Mouse (Mus musculus) thymus, postnatal 14 days (tissue): ENCODE results near the gene Tacstd2.
"Not testable (repeated sequence)": the region's sequence is repeated elsewhere in the genome, so short reads cannot be mapped to it uniquely, and the experiment has no call there.

Experiments used
- DNase-seq: peaks from one replicate; pipeline ENCODE4 v3.0.0; 2021

Gene Tacstd2

DNA sequence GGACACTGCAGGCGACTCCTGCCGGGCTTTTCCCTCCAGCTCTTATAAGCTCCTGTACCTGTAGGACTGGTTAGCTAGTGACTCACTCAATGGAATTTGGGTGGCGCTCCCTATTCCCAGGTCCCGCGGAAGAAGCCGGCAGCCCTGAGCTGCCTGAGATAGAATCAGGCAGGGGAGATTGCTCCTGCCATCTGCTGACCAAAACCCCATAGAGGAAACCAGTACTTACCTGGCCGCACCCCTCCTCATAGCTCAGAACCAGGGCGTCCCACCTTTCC, at the start of gene Tacstd2:
Gene Tacstd2, minus strand, starts transcription at position 20 of the 278 bp plus-strand sequence.
- DNase-seq = no peak

DNA sequence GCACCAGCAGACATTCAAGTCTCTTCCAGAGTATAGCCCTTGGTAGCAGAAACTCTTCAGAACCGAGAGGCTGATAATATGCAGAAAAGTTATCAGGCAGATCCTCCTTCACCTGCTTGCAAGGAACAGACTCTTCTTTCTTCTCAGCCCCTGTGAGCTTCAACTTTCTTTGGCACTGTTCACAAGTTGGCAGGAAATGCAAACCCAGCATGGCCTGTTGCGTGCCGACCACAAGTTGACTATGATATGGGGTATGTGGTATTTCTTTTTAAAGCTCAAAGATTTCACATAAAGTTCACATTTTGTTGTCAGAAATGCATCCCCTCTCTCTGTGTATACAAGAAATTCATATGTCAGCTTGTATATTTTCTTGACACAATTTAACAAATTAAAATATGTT, 30.7 kb upstream of the Tacstd2 start:
- peak; percentile 8 for DNase-seq

DNA sequence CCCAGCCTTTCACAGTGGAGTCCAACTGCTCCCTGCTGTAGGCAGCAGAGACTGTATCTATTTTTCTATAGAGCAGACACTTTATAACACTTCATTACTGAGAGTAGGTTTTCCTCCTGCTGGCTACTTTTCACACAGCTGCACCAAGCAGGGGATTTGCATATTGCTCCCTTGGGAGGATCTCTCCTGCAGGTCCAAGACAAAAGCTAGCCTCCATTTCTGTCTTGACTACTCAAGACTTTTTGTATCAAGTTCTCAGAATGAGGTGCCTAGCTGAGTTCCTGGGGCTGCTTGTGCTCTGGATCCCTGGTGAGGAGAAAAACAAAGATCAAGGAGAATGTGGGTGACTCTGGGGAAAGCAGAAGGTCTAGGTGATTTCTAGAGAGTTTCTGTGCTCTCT, 19.8 kb upstream of the Tacstd2 start:
- DNase-seq = no peak

DNA sequence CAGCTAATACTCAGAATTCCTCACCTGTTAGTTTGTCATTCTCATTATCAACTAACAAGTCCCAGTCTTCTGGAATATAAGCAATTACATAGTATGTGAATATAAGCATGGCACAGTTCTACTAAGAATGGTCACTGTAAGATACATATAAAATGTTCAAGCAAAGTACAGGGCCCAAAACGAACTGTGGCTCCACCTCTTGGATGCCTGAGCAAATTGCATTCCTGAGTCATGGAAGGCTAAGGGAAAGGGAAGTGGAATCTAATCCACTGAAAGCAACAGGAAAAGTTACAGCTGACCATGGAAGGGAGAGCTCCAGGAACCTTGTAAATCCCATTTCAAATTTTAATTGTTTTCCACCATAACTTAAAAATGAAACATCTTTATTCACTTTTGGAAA, 14.0 kb upstream of the Tacstd2 start:
- DNase-seq = peak; percentile 7

DNA sequence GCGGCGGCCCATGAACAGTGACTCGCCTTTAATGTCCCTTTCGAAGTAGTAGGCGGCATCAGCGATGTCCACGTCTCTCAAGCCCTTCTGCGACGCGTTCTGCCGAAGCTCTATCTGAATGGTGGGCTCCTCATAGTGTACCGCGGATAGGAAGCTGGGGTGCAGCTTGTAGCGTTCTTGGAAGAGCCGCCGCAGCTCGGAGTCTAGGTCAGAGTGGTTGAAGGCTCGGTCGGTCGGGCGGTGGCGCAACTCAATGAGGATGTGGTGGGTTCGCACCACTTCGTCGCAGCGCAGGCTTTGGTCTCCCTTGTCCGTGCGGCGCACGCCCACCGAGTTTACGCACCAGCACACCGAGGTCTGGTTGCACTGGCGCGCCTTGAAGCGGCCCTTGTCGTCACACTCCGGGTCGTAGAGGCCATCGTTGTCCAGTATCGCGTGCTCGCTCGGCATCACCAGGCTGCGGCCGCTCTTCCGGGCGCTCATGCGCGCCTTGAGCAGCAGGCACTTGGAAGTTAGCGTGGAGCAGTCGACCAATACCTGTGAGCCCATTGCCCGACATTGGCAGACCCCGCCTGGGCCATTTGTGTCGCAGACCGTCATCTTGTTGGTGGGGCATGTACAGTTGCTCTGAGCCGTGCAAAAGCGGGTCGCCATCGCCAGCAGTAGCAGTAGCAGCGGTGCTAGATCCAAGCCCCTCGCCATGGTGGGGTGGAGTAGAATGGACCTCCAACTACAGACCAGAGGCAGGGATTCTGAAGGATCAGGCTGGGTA, 405 bp downstream of the Tacstd2 start:
- peak; percentile 30 for DNase-seq

DNA sequence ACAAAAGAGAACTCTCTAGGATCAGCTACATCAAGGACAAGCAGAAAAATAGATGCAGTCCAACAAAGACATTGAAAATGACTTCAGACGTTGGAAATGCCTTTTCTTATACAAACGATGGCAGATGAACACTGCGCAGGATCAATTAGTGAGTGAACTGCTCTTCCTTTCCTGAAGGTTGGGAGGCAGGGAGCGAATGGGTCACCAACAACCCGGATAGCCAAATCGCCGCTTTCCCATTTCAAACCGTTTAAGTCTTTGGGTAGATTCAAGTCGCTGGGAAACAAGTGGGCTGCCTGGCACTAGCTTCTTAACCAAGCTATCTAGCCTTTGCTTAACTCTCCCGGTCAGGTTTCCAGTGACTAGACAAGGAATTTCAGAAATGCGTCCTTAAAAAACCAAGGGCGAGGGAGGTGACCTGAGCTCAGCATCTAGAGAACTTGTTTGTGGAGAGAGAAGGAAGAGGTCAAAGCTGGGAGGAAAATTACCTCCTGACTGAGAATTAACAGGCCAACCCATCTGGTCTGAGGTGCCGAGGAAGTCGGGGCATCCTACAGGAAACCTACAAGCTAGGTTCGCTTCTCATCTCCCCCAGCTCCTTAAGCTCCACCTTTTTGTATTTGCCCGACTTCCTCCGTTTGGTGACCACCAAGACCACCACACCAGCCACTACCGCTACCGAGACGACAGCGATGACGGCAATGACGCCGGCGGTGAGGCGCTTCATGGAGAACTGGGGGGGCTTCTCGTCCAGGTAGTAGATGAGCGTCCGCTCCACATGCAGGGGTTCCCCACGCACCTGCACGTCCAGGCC, 1.2 kb downstream of the Tacstd2 start:
- DNase-seq = no peak

DNA sequence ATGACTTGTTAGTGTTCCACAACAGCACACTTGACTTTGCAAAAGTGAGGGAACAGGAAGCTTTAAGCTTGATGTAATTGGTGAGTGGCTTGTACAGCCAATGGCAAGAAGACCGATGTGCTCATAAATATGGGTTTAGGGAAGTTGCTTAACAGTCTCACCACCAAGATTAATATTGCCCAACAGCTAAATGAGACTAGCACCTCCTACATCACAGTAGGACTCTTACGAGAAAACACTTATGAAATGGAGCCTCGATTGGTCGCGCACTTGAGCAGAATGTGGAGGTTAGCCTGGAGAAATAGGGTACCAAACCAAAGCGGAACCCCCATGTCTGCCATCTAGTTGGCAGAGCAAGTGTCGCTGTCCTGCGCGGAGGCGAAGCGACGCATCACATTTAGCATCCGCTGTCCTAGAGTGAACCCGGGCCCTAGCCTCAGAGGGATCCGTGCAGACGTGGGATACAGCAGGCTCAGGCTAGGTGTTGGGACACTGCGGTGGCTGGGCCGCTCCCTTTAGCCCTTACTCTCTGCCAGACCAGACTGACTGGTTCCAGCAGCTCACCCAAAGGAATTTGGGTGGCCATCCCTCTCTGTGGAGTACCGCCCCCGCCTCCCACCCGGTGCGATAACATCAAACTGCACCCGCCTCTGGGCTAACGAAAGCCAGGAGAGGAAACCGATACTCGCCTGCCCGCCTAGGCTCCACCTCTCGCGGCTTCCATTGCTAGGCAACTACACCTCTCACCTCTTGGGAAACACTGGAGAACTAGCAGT, 2.7 kb downstream of the Tacstd2 start:
- peak; percentile 47 for DNase-seq

DNA sequence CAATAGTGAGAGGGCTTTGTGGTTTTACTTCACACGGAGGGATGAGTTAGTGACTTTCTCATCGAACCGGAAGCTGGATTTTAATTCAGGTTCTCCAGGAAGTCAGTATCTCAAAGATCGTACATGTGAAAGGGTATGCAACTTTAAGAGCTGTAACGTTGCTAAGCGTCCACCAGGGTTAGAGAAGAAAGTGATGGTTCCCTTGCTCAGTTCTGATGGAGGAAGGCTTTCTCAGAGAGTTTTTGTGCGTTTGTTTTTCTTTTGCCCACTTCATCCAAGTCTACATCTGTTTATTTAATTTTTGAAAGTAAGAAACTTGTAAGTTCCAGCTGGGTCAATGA, 3.8 kb downstream of the Tacstd2 start:
- DNase-seq = no peak

DNA sequence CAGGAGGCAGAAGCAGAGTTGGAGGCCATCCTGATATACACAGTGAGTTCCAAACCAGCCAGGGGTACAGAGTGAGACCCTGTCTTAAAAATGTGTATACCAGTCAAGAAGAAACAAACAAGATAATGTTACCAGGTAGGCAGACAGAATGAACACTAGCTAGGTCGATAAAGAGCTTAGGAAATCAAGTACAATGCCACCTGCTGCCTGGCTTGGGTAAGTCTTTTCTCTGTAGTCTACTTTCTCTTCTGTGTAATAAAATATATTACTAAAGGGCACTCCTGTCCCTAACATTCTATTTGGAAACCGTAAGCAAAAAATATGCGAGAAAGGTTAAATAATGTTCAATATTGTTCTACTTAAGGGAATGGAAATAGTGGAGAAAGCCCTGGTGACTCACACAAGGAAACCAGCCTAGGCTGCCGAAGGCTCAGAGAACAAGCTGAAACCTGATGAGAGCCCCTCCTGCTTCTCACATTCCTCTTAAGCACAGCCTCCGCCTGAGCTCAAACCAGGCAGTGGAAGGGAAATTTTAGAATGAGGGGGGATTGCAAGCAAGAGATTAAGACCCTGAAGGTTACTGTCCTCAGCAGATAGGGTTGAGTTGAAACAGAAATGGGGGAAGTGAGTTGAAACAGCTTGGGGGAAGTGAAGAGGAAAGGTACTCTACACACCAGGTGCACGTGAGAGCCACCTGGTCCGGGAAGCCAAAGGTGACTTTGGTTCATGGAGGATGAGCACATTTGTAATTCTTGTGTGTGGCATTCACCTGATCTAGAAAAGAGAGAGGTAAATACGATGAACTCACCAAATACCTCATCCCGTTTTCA, 4.4 kb downstream of the Tacstd2 start:
- DNase-seq = peak; percentile 37

DNA sequence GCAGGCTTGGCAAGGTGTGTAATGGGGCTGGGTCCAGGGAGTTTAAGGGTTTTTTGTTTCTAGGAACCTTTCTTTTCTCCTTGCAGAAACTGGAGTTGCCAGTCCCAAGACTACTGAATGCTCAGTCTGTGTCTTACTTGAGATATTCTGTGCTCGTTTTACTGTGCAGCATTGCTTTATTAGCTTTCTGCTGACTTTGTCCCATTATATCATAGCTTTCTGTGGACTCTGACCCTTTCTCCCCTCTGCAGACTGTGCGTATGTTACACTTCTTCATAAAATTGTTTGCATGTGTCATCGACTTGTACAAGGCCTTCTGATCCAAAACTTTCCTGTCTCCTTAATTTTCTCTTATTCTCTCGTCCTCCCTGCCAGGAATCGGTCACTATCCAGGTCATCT, 9.2 kb downstream of the Tacstd2 start:
- DNase-seq = no peak

DNA sequence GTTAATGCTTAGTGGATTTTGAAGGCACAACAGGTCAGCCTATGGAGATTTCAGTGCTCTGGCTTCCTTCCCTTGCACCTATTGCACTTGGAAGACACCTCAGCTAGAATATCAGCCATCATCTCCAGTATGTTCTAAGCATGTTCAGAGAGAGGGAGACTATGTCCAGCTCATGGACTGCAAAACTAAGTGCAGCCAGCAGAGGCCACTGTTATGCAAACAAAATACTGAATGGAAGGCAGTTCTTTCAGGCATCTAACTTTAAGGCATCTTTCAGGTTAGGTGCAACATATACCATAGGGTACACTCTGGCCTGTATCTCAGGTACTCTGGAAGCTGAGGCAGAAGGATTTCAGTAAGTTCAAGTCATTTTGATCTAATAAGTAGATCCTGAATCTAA, 24.8 kb downstream of the Tacstd2 start:
- peak; percentile 52 for DNase-seq

DNA sequence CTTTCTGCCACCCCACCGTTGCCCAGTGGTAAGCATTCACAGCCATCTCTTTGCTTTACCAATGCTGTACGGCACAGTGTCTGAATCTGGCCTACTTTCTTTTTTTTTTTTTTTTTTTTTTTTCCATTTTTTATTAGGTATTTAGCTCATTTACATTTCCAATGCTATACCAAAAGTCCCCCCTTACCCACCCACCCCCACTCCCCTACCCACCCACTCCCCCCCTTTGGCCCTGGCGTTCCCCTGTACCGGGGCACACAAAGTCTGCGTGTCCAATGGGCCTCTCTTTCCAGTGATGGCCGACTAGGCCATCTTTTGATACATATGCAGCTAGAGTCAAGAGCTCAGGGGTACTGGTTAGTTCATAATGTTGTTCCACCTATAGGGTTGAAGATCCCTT, 33.7 kb downstream of the Tacstd2 start:
- DNase-seq = not testable (repeated sequence)

DNA sequence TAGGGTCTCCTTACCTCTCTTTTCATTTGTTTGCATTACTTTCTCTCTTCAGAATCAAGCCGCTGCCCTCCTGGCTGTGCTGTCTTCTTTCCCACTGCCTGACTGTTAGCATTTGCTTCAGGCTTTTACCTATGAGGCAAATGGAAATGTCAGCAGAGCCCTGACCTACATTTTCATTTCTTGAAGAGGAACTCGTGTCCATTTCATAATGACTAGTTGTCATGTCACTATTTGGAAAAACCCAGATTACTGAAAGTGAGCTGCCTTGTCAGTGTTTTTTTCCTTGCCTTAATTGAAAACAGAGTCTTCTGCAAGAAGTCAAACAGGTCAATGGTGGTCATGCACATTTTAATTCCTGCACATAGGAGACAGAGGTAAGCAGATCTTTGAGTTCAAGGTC, 43.8 kb downstream of the Tacstd2 start, which contains the start of gene Il23r:
Gene Il23r, minus strand, starts transcription at position 101 of the 400 bp plus-strand sequence.
- no peak for DNase-seq
